Mouse (Mus musculus): ENCODE measurements around the gene Meis2. TPM values are rescaled to one million over a fixed set of nuclear protein-coding genes. Genes with fewer than 3 reads are reported as not detected.

Gene Meis2
- 26.1 and 27.6 TPM in 2 replicates for polyA plus RNA-seq (2015; fragmentation: Nextera tagmentation; extraction: Ambion mirVana)

DNA sequence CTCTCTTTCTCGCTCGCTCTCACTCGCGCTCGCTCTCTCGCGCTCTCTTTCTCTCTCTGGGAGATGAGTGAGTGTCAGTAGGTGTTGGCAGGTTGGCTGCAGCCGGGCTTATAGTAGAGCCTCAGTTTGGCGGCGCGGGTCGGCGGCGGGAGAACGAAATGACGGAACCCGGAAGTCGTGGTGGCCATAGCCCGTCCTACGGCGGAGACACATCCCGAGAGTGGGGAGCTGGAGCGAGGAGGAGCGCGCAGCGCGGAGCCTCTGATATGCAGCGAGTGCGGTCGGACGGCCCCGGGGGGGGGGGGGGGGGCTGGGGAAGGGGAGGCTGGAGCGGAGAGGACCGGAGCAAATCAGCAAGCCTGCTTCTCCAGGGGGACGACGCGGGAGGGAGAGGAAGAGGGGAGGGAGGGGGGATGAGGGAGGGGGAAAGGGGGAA lies at the start of gene Meis2:
TSS of gene Meis2 (minus strand) at position 270 of the 436 bp plus-strand sequence.

